ENCODE assay signal across 8 mouse cellular contexts in the genomic region with DNA sequence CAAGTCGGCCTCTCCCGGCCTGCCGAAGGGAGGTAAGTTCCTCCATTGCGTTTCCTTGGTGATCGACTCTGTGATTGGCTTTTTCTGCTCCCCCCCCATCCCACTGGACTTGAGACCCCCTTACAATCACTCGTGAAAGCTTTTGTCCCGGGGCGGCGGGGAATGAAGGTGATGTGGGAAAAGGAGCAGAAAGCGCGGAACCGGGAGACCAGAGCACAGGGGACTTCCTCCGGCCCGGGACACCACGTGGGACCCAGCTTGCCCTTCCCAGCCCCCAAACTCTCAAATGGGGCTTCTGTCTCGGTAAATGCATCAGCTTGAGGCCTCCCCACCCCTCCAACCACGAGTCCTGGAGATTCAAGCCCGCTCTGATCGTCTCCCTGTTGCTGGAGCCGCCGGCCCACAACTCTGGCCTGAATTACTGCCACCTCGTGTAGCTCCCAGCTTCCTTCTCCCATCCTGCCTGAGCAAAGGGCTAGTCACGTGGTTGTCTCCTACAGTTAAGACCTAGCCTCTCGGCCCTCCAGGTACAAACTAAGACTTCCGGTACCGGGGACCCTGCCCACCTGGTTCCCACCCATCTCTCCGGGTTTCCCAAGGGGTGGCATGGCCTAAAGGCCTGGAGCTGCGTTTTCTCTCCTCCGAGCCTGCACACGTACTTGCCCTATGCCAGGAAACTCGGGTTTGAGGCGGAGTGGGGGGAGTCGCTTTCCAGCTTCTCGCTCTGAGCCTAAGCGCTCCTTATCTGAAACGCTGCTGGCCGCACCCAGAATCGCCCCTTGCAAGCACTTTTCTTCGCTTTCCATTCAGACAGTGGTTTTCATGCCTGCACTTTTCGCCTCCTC. TPM values are rescaled to one million over a fixed set of nuclear protein-coding genes. Genes with fewer than 3 reads are reported as not detected.
A peak's percentile ranks its signal among the peaks of the same experiment; 100 is the strongest.
DNase-seq lines count a peak whose midpoint lies in the region; ATAC-seq and TF ChIP-seq lines count a peak whose summit lies in the region.

No protein-coding gene starts in this region.

- H3K9me3 ChIP-seq in CH12.LX (replicated peaks; ENCODE audit: low read length): peaks cover 2% of the 10 kb centered on the region
- H3K9me3 ChIP-seq in embryonic facial prominence, embryonic 11.5 days (replicated peaks; ENCODE audit: control insufficient read depth, low read length): no peaks in the 10 kb centered on the region
- H3K9me3 ChIP-seq in liver, postnatal 0 days (ENCODE audit: low read length): no peaks in the 10 kb centered on the region
- H3K9me3 ChIP-seq in neural tube, embryonic 12.5 days: no peaks in the 10 kb centered on the region

- peaks cover 48% of the 10 kb centered on the region for H3K79me2 ChIP-seq in CH12.LX (replicated peaks; ENCODE audit: control insufficient read depth, extremely low read depth, insufficient read depth, poor library complexity, severe bottlenecking)

- no peak for TF ChIP-seq CTCF in CH12.LX (conservative IDR thresholded peaks at IDR 0.05 in 1 of 2, IDR thresholded peaks at IDR 0.05 in 1 of 2; ENCODE audit: low read depth in 2 of 2, low read length in 2 of 2)
- TF ChIP-seq CTCF in kidney, adult 2 months (conservative IDR thresholded peaks at IDR 0.05; ENCODE audit: insufficient read depth, insufficient read length, low read depth, low read length): 0 out of 2 replicates have a peak, but pooled peaks have one; percentile 6
- TF ChIP-seq CTCF in liver, postnatal 0 days (IDR thresholded peaks at IDR 0.05; ENCODE audit: low read depth): no peak

- DNase-seq in CH12.LX (ENCODE audit: extremely low read depth): peak; percentile 69
- peak; percentile 75 for DNase-seq in adrenal gland, postnatal 14 days
- DNase-seq in embryonic facial prominence, embryonic 11.5 days (ENCODE audit: low spot score): peak; percentile 84
- DNase-seq in heart, adult 9 months (ENCODE audit: low spot score in 2 of 2): peak; percentile 77 to 78
- peak; percentile 85 for DNase-seq in kidney, adult 2 months
- DNase-seq in liver, postnatal 0 days: peak; percentile 69
- peak; percentile 48 to 55 for DNase-seq in thymus, adult 18-20 months

- TF ChIP-seq POLR2A in CH12.LX (IDR thresholded peaks at IDR 0.05; ENCODE audit: low read depth, low read length): peak; percentile 72
- peak; percentile 29 for TF ChIP-seq POLR2A in kidney, adult 2 months (IDR thresholded peaks at IDR 0.05; ENCODE audit: low read depth, low read length)

- WGBS in embryonic facial prominence, embryonic 11.5 days: under 1% methylated on average over 40 of the region's 40 CpGs
- under 1% methylated on average over 40 of the region's 40 CpGs for WGBS in kidney, adult 2 months
- under 1% methylated on average over 40 of the region's 40 CpGs for WGBS in liver, postnatal 0 days (ENCODE audit: insufficient replicate concordance)
- WGBS in neural tube, embryonic 12.5 days: under 1% methylated on average over 40 of the region's 40 CpGs

- no peaks in the 10 kb centered on the region for H3K27me3 ChIP-seq in CH12.LX (replicated peaks)
- no peaks in the 10 kb centered on the region for H3K27me3 ChIP-seq in embryonic facial prominence, embryonic 11.5 days (ENCODE audit: control insufficient read depth, insufficient read depth, low read length)
- no peaks in the 10 kb centered on the region for H3K27me3 ChIP-seq in kidney, adult 2 months (replicated peaks; ENCODE audit: control insufficient read depth, insufficient read depth, low read length)
- no peaks in the 10 kb centered on the region for H3K27me3 ChIP-seq in liver, postnatal 0 days (ENCODE audit: insufficient read depth, low read length)
- no peaks in the 10 kb centered on the region for H3K27me3 ChIP-seq in neural tube, embryonic 12.5 days (replicated peaks)

- H3K4me1 ChIP-seq in CH12.LX (ENCODE audit: control insufficient read depth in 1 of 2, insufficient read depth in 2 of 2): peaks cover 3 to 10% of the 10 kb centered on the region in 2 experiments; a peak in 2 of 4 replicates
- H3K4me1 ChIP-seq in embryonic facial prominence, embryonic 11.5 days (ENCODE audit: control insufficient read depth, insufficient read depth, low read length): no peaks in the 10 kb centered on the region; the same call in 1 of the 2 replicates
- H3K4me1 ChIP-seq in kidney, adult 2 months (ENCODE audit: control insufficient read depth, insufficient read depth, low read length): peaks cover 12% of the 10 kb centered on the region
- H3K4me1 ChIP-seq in liver, postnatal 0 days (ENCODE audit: insufficient read depth): peaks cover 32% of the 10 kb centered on the region
- H3K4me1 ChIP-seq in neural tube, embryonic 12.5 days: peaks cover 31% of the 10 kb centered on the region

- in situ Hi-C loops in CH12.LX (cut with MboI; ENCODE audit: low pct_ligation_motif_present, low pct_unique_long_range_greater_than_20kb, low sequenced_read_pairs): no loop called here

- no peak for TF ChIP-seq RAD21 in CH12.LX (IDR thresholded peaks at IDR 0.05; ENCODE audit: low read depth, low read length)

- H3K36me3 ChIP-seq in CH12.LX (replicated peaks in 1 of 2; ENCODE audit: control insufficient read depth in 1 of 2, insufficient read depth in 1 of 2, low read length in 1 of 2): peaks cover 0 to 5% of the 10 kb centered on the region in 2 experiments
- H3K36me3 ChIP-seq in embryonic facial prominence, embryonic 11.5 days (replicated peaks; ENCODE audit: control insufficient read depth, insufficient read depth, low read depth, low read length): no peaks in the 10 kb centered on the region; the same call in 1 of the 2 replicates
- H3K36me3 ChIP-seq in kidney, adult 2 months (ENCODE audit: control insufficient read depth, insufficient read depth, low read length): no peaks in the 10 kb centered on the region
- H3K36me3 ChIP-seq in liver, postnatal 0 days (replicated peaks; ENCODE audit: insufficient read depth, low read length): no peaks in the 10 kb centered on the region
- no peaks in the 10 kb centered on the region for H3K36me3 ChIP-seq in neural tube, embryonic 12.5 days

- 0 out of 2 replicates have a peak, but pooled peaks have one; percentile 22 for ATAC-seq in embryonic facial prominence, embryonic 11.5 days (replicated peaks; ENCODE audit: insufficient number of reproducible peaks, low FRiP score, low TSS enrichment, low read depth)
- peak; percentile 12; the same call in 1 of the 2 replicates for ATAC-seq in liver, postnatal 0 days
- ATAC-seq in neural tube, embryonic 12.5 days (ENCODE audit: low FRiP score, low read depth): no peak

- H3K4me2 ChIP-seq in CH12.LX (ENCODE audit: insufficient read depth, low read depth, poor library complexity, severe bottlenecking): peak overlapping the region; percentile 88
- H3K4me2 ChIP-seq in embryonic facial prominence, embryonic 11.5 days (ENCODE audit: low read depth, low read length): peak overlapping the region; percentile 44
- peak overlapping the region; percentile 94 for H3K4me2 ChIP-seq in liver, postnatal 0 days (ENCODE audit: low read depth, low read length)
- H3K4me2 ChIP-seq in neural tube, embryonic 12.5 days (replicated peaks): peak overlapping the region; percentile 91

- TF ChIP-seq EP300 in CH12.LX (IDR thresholded peaks at IDR 0.05; ENCODE audit: low read length): 0 out of 2 replicates have a peak, but pooled peaks have one; percentile 16
- TF ChIP-seq EP300 in liver, postnatal 0 days (IDR thresholded peaks at IDR 0.05; ENCODE audit: low read depth): no peak

- dilution Hi-C loops in CH12.LX (cut with MboI; ENCODE audit: extremely low pct_ligation_motif_present, extremely low pct_unique_long_range_greater_than_20kb, low sequenced_read_pairs): no loop called here

- peak overlapping the region; percentile 53 for H3K27ac ChIP-seq in CH12.LX (ENCODE audit: insufficient read depth, low read depth)
- peak overlapping the region; percentile 85 for H3K27ac ChIP-seq in embryonic facial prominence, embryonic 11.5 days (replicated peaks; ENCODE audit: low read depth, low read length)
- peak overlapping the region; percentile 76 for H3K27ac ChIP-seq in kidney, adult 2 months (ENCODE audit: insufficient read depth, low read depth, low read length)
- peak overlapping the region; percentile 93 for H3K27ac ChIP-seq in liver, postnatal 0 days (ENCODE audit: low read depth)
- H3K27ac ChIP-seq in neural tube, embryonic 12.5 days: peak overlapping the region; percentile 46; the same call in 1 of the 2 replicates

- peak overlapping the region; percentile 79 to 91 (median 79) for H3K4me3 ChIP-seq in CH12.LX (replicated peaks in 1 of 3; ENCODE audit: low read depth in 2 of 3, low read length in 2 of 3, poor library complexity in 1 of 3)
- peak overlapping the region; percentile 38 for H3K4me3 ChIP-seq in embryonic facial prominence, embryonic 11.5 days (ENCODE audit: low read depth, low read length)
- H3K4me3 ChIP-seq in kidney, adult 2 months (ENCODE audit: insufficient read depth, low read depth, low read length): peak overlapping the region; percentile 64
- H3K4me3 ChIP-seq in liver, postnatal 0 days (ENCODE audit: low read depth, low read length): peak overlapping the region; percentile 54
- peak overlapping the region; percentile 53 for H3K4me3 ChIP-seq in neural tube, embryonic 12.5 days

- peak overlapping the region; percentile 68 for H3K9ac ChIP-seq in CH12.LX (ENCODE audit: insufficient read depth, low read depth)
- peak overlapping the region; percentile 80 for H3K9ac ChIP-seq in embryonic facial prominence, embryonic 11.5 days (replicated peaks; ENCODE audit: low read length)
- peak overlapping the region; percentile 80 for H3K9ac ChIP-seq in liver, postnatal 0 days (replicated peaks)
- H3K9ac ChIP-seq in neural tube, embryonic 12.5 days: peak overlapping the region; percentile 65

RNA-seq across cellular contexts. Expression of gene Set, which starts 5.3 kb away (rescaled TPM):
- total RNA-seq in CH12.LX (2012; rRNA removed) (515 and 844 TPM in 2 replicates), CH12.LX (2014; rRNA removed) (1,049 and 1,142 TPM in 2 replicates)
- polyA plus RNA-seq in CH12.LX (2012; ENCODE audit: insufficient read length, low read depth): 902 and 991 TPM in 2 replicates
- 250 and 278 TPM in 2 replicates for total RNA-seq in adrenal gland, postnatal 14 days (2021)
- polyA plus RNA-seq in embryonic facial prominence, embryonic 11.5 days (2014; fragmentation: Nextera tagmentation; extraction: Ambion mirVana): 705 and 768 TPM in 2 replicates
- polyA plus RNA-seq in kidney, adult 2 months (2012; rRNA removed): 30.4 and 37.4 TPM in 2 replicates
- 115 and 116 TPM in 2 replicates for polyA plus RNA-seq in liver, postnatal 0 days (2015; fragmentation: Nextera tagmentation; extraction: Ambion mirVana)
- 572 and 583 TPM in 2 replicates for polyA plus RNA-seq in neural tube, embryonic 12.5 days (2016; fragmentation: Nextera tagmentation; extraction: Ambion mirVana)

RNA-seq across cellular contexts. Expression of gene Wdr34, which starts 13.8 kb away (rescaled TPM):
- 23.2 and 26.5 TPM in 2 replicates for total RNA-seq in CH12.LX (2012; rRNA removed)
- total RNA-seq in CH12.LX (2014; rRNA removed): 21.4 and 24.7 TPM in 2 replicates
- 28.0 and 28.6 TPM in 2 replicates for polyA plus RNA-seq in CH12.LX (2012; ENCODE audit: insufficient read length, low read depth)
- total RNA-seq in adrenal gland, postnatal 14 days (2021): 18.5 and 20.2 TPM in 2 replicates
- polyA plus RNA-seq in embryonic facial prominence, embryonic 11.5 days (2014; fragmentation: Nextera tagmentation; extraction: Ambion mirVana): 29.7 and 29.8 TPM in 2 replicates
- 32.0 and 37.8 TPM in 2 replicates for polyA plus RNA-seq in kidney, adult 2 months (2012; rRNA removed)
- polyA plus RNA-seq in liver, postnatal 0 days (2015; fragmentation: Nextera tagmentation; extraction: Ambion mirVana): 5.8 and 6.6 TPM in 2 replicates
- polyA plus RNA-seq in neural tube, embryonic 12.5 days (2016; fragmentation: Nextera tagmentation; extraction: Ambion mirVana): 37.4 and 41.4 TPM in 2 replicates

RNA-seq across cellular contexts. Expression of gene Pkn3, which starts 15.0 kb away (rescaled TPM):
- total RNA-seq in CH12.LX (2012; rRNA removed) (5.2 and 8.3 TPM in 2 replicates), CH12.LX (2014; rRNA removed) (4.7 and 5.0 TPM in 2 replicates)
- 6.7 and 7.1 TPM in 2 replicates for polyA plus RNA-seq in CH12.LX (2012; ENCODE audit: insufficient read length, low read depth)
- 5.7 and 10.9 TPM in 2 replicates for total RNA-seq in adrenal gland, postnatal 14 days (2021)
- polyA plus RNA-seq in embryonic facial prominence, embryonic 11.5 days (2014; fragmentation: Nextera tagmentation; extraction: Ambion mirVana): 7.8 and 8.8 TPM in 2 replicates
- polyA plus RNA-seq in kidney, adult 2 months (2012; rRNA removed): 4.7 and 4.8 TPM in 2 replicates
- polyA plus RNA-seq in liver, postnatal 0 days (2015; fragmentation: Nextera tagmentation; extraction: Ambion mirVana): 0.75 and 1.0 TPM in 2 replicates
- polyA plus RNA-seq in neural tube, embryonic 12.5 days (2016; fragmentation: Nextera tagmentation; extraction: Ambion mirVana): 6.4 and 6.9 TPM in 2 replicates

RNA-seq across cellular contexts. Expression of gene Zdhhc12, which starts 31.0 kb away (rescaled TPM):
- total RNA-seq in CH12.LX (2012; rRNA removed) (33.7 and 36.5 TPM in 2 replicates), CH12.LX (2014; rRNA removed) (15.3 and 15.6 TPM in 2 replicates)
- polyA plus RNA-seq in CH12.LX (2012; ENCODE audit: insufficient read length, low read depth): 34.7 and 42.8 TPM in 2 replicates
- total RNA-seq in adrenal gland, postnatal 14 days (2021): 13.9 and 18.3 TPM in 2 replicates
- 30.9 and 31.6 TPM in 2 replicates for polyA plus RNA-seq in embryonic facial prominence, embryonic 11.5 days (2014; fragmentation: Nextera tagmentation; extraction: Ambion mirVana)
- 49.0 and 69.1 TPM in 2 replicates for polyA plus RNA-seq in kidney, adult 2 months (2012; rRNA removed)
- 25.1 and 27.0 TPM in 2 replicates for polyA plus RNA-seq in liver, postnatal 0 days (2015; fragmentation: Nextera tagmentation; extraction: Ambion mirVana)
- polyA plus RNA-seq in neural tube, embryonic 12.5 days (2016; fragmentation: Nextera tagmentation; extraction: Ambion mirVana): 25.3 and 27.9 TPM in 2 replicates

Comparison
In these comparisons a context has a peak if more than half of its experiments do, and no peak if none do; other contexts are left out.
1. H3K4me2 ChIP-seq: peak in every context shown above with its lines; median percentile 94 in liver, postnatal 0 days; 91 in neural tube, embryonic 12.5 days; 88 in CH12.LX; 44 in embryonic facial prominence, embryonic 11.5 days.